Mouse (Mus musculus) G1E (cell line): ENCODE results near the gene Adgrg4. TPM values are rescaled to one million over a fixed set of nuclear protein-coding genes. Genes with fewer than 3 reads are reported as not detected.

Source experiments
- ATAC-seq: 2 replicates; pipeline ENCODE4 v1.8.0; 2016; ENCODE audit warnings: mild to moderate bottlenecking; ENCODE audit not compliant: insufficient number of reproducible peaks, poor library complexity, low FRiP score, severe bottlenecking; ENCODE audit errors: extremely low read depth
- DNase-seq: peaks from one replicate; pipeline ENCODE4 v3.0.0; 2012; ENCODE audit warnings: low spot score
- H3K27me3 ChIP-seq: 2 replicates; pipeline ENCODE4 v1.6.1; 2012; ENCODE audit warnings: mild to moderate bottlenecking, low read length, inconsistent platforms; ENCODE audit not compliant: insufficient read depth
- H3K36me3 ChIP-seq: replicated peaks from 2 replicates; pipeline ENCODE3; 2012; ENCODE audit warnings: mild to moderate bottlenecking, inconsistent platforms
- H3K4me1 ChIP-seq: 2 replicates; pipeline ENCODE4 v1.6.1; 2012; ENCODE audit warnings: low read depth, low read length, inconsistent platforms, mixed read lengths; ENCODE audit not compliant: insufficient read depth
- H3K4me3 ChIP-seq: 2 replicates; pipeline ENCODE4 v1.5.1; 2012; ENCODE audit warnings: low read depth, mild to moderate bottlenecking, inconsistent platforms, low read length, moderate library complexity, mixed read lengths
- H3K9me3 ChIP-seq: replicated peaks from 2 replicates; pipeline ENCODE4 v1.6.1; 2012; ENCODE audit warnings: inconsistent platforms
- CTCF ChIP-seq: IDR thresholded peaks from 2 replicates; pipeline ENCODE4 v1.5.1; 2012; ENCODE audit warnings: low read depth, low read length, inconsistent platforms, mixed read lengths
- GATA1 ChIP-seq: IDR thresholded peaks from 2 replicates; pipeline ENCODE4 v1.6.1; 2012; ENCODE audit warnings: borderline replicate concordance, low read length, inconsistent platforms, mixed read lengths
- GATA2 ChIP-seq: IDR thresholded peaks from 2 replicates; pipeline ENCODE4 v1.6.1; 2012; ENCODE audit warnings: low read depth, low read length, inconsistent platforms, borderline replicate concordance
- POLR2AphosphoS5 ChIP-seq: IDR thresholded peaks from 2 replicates; pipeline ENCODE4 v1.6.1; 2012; ENCODE audit warnings: low read depth, low read length, inconsistent platforms; ENCODE audit not compliant: insufficient replicate concordance
- TAL1 ChIP-seq: conservative IDR thresholded peaks from 2 replicates; pipeline ENCODE4 v1.6.1; 2012; ENCODE audit warnings: low read depth, low read length, inconsistent platforms, mixed read lengths
- polyA plus RNA-seq: library from polyadenylated mRNA; stranded (reverse); fragments of >175 nt; gene quantifications from 2 replicates; pipeline ENCODE4 v1.2.3, GENCODE M21; 2012
- total RNA-seq, 2 experiments: library from RNA; stranded (forward) in 1 of 2; stranded (reverse) in 1 of 2; fragments of 200-1000 nt in 1 of 2; fragments of >200 nt in 1 of 2; fragmentation: Nextera tagmentation in 1 of 2; gene quantifications; 2 replicates each; pipeline ENCODE4 v1.2.3; 2014 to 2017

Adgrg4 gene
- not detected in 2 replicates for total RNA-seq (2014; fragmentation: Nextera tagmentation)
- 0.05 and 0.12 TPM in 2 replicates for total RNA-seq (2017)
- not detected in 2 replicates for polyA plus RNA-seq

DNA sequence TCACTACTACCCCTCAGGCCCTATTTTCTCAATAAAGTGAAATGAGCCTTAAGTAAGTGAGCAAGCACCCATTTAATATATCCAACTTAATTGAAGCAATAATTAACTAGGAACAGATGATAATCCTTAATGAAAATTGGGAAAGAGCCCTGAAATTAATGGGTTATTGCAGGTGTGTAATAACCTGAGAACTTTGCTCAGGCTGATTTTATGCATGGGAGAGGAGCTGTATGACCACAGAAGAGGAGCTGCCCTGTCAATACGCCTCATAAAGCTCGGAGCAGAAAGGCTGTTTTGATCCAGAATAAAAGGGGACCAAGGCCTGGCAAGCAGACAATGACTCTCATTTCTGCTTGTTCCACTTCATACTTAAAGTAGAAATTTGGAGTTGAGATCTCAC, at the start of gene Adgrg4:
Gene Adgrg4 (plus strand): TSS at position 301 of the 400 bp plus-strand sequence.
- ATAC-seq (no peak), DNase-seq (no peak)
- Histone ChIP-seq H3K4me3 (no peak within 1 kb of the TSS), H3K36me3 (no peaks in the 10 kb centered on the region), H3K4me1 (no peaks in the 10 kb centered on the region), H3K9me3 (no peaks in the 10 kb centered on the region), H3K27me3 (no peaks in the 10 kb centered on the region)
- TF ChIP-seq POLR2AphosphoS5 (no peak), GATA2 (no peak), CTCF (no peak), GATA1 (no peak), TAL1 (no peak)

DNA sequence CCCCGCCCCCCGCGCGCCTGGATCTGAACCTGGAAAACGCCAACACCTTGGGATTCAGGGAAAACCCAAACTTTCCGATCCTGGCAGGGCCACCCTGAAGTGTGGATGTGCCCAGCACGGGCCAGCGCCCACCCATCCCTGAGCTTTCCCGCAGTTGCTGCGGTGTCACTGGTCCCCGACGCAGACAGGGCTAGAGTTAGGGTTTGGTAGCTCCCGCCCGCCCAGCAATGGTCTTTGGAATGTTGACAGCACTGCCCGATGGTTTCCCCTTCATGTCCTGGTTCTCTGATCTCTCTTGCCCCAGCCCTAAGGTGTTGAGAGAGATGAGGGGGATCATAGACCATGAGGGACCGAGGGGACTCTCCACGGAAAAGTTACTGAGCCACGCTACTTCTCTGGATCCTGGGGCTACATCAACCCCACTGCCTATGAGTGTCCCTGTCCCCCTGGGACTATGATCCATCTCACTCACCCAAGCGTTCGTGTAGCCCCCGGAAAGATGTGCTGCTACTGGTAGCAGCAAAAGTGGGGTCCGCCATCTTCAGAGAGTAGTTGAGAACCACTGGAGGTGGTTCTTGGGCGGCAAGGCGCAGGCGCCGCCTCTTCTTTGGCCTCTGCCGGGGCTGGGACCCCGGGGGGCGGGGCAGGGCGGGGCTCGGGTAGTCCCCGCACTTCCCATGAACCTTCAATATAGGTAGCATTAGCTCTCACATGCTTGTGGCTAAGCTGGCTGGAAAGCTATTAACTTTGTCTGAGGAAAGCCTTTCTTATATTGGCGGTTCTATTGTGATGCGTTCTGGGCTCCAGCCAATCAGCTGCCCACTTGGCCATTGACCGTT, 48.0 kb upstream of the Adgrg4 start, which contains the start of gene Map7d3:
Gene Map7d3 (minus strand): TSS at position 562 of the 839 bp plus-strand sequence.
- DNase-seq (no peak), ATAC-seq (no peak)
- H3K4me1 ChIP-seq = no peaks in the 10 kb centered on the region
- no peak for TF ChIP-seq CTCF
- TF ChIP-seq GATA2 = no peak
- TF ChIP-seq TAL1 = no peak
- no peak for TF ChIP-seq POLR2AphosphoS5
- no peak for TF ChIP-seq GATA1
- H3K36me3 ChIP-seq = no peaks in the 10 kb centered on the region
- no peaks in the 10 kb centered on the region for H3K27me3 ChIP-seq
- H3K9me3 ChIP-seq = no peaks in the 10 kb centered on the region
- H3K4me3 ChIP-seq = no peak within 1 kb of the TSS

DNA sequence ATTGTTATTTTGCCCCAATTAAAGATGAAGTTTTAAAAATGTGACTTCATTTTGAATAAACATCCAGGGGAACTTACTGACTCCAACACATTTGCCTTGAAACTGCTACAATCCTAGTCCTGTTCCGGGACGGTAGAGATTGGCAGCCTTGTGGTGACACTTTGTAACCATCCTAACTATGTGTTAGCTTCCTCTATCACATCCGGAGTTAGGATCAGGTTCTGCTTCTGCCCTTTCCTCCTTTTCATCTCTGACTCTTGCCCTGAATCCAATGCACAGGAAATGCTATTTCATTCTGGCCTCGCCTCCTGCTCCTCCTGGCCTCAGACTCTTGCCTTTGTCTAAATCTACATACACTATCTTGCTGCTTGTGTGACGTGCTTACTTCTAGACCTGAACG, 42.5 kb upstream of the Adgrg4 start:
- Histone ChIP-seq H3K4me3 (no peak overlapping the region), H3K9me3 (no peaks in the 10 kb centered on the region), H3K27me3 (no peaks in the 10 kb centered on the region), H3K4me1 (no peaks in the 10 kb centered on the region), H3K36me3 (no peaks in the 10 kb centered on the region)
- no peak for ATAC-seq
- TF ChIP-seq GATA1 = no peak
- TF ChIP-seq POLR2AphosphoS5 = no peak
- TF ChIP-seq CTCF = no peak
- TF ChIP-seq GATA2 = no peak
- TF ChIP-seq TAL1 = no peak
- DNase-seq = no peak

DNA sequence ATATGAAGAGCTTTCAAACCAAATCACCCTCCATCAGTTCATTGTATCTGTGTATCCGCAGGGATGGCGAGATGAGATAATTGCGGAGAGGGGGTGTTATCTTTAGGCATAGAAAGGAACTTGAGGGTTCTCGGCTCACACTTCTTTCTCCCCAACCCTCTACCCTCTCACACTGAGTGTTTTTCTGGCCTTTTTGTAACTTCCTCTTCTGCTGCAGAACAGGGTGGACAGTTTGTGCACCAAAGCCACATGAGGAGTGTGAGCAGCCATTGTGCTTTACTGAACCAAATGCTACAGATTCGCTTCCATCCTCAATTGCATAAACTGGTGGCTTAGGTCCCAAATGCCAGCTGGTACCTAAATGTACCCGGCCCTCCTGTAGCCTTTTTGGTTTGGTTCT, 34.1 kb upstream of the Adgrg4 start:
- ATAC-seq = no peak
- no peak for DNase-seq
- Histone ChIP-seq H3K36me3 (no peaks in the 10 kb centered on the region), H3K9me3 (no peaks in the 10 kb centered on the region), H3K27me3 (no peaks in the 10 kb centered on the region), H3K4me1 (no peaks in the 10 kb centered on the region), H3K4me3 (no peak overlapping the region)
- TF ChIP-seq GATA2 (no peak), POLR2AphosphoS5 (no peak), CTCF (no peak), GATA1 (no peak)

DNA sequence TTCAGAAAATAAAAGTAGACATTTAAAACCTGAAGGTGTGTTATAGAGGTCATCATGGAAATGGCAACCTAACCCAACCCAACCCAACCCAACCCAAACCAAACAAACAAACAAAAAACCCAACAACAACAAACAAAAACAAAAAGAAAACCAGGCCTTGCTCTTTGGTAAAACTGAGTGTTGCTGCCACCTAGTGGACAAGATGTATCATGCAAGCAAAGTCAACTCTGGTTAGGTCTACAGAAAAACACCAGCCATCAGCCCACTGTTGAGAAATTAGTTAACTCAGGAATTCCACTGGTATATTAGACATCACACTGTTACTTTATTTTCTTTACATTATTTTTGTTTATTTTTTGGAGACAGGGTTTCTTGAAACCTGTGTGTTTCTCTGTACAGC, 30.6 kb upstream of the Adgrg4 start:
- TF ChIP-seq POLR2AphosphoS5 (no peak), GATA1 (no peak), GATA2 (no peak), TAL1 (no peak), CTCF (no peak)
- no peak overlapping the region for H3K4me3 ChIP-seq
- no peaks in the 10 kb centered on the region for H3K4me1 ChIP-seq
- no peaks in the 10 kb centered on the region for H3K36me3 ChIP-seq
- ATAC-seq (no peak), DNase-seq (no peak)
- no peaks in the 10 kb centered on the region for H3K27me3 ChIP-seq
- no peaks in the 10 kb centered on the region for H3K9me3 ChIP-seq

DNA sequence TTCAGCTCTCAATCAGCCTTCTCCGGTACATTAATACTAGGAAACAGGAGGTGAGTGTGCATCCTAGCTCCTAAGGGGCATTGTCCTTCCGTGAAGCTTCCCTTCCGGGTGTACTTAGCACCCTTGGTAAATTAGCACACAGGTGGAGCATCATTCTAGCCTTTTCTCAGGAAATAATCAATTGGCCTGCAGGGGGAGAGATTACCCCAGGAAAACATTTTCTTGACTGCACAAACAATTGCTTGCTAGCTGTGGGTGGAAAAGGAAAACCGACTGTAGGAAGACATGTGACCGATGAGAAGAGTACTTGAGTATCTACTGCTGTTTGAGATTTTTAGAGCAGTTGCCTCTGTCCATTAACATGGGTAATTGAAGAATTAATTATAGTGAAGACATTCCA, 28.7 kb upstream of the Adgrg4 start:
- H3K4me1 ChIP-seq = no peaks in the 10 kb centered on the region
- ATAC-seq (no peak), DNase-seq (no peak)
- TF ChIP-seq GATA1 (no peak), GATA2 (no peak), POLR2AphosphoS5 (no peak), TAL1 (no peak), CTCF (no peak)
- no peaks in the 10 kb centered on the region for H3K9me3 ChIP-seq
- H3K36me3 ChIP-seq = no peaks in the 10 kb centered on the region
- H3K27me3 ChIP-seq = no peaks in the 10 kb centered on the region
- H3K4me3 ChIP-seq = no peak overlapping the region
